Mouse (Mus musculus) limb, embryonic 11.5 days (tissue): Measurements from ENCODE around the gene 9030025P20Rik. TPM values are rescaled to one million over a fixed set of nuclear protein-coding genes. Genes with fewer than 3 reads are reported as not detected.
"Not testable (repeated sequence)": the region's sequence is repeated elsewhere in the genome, so short reads cannot be mapped to it uniquely, and the experiment has no call there.

Experiments
- ATAC-seq: fragments of 200-750 bp; cut with Nextera tagmentation; 2 replicates; pipeline ENCODE4 v1.8.0; 2017; ENCODE audit warnings: low read depth; ENCODE audit not compliant: insufficient number of reproducible peaks, low FRiP score, low TSS enrichment
- DNase-seq: peaks from one replicate; pipeline ENCODE4 v3.0.0-alpha.2; 2015; ENCODE audit warnings: low spot score
- H3K27ac ChIP-seq: fragments of 300-500 bp; sonication (generic); replicated peaks from 2 replicates; pipeline ENCODE4 v1.5.1; 2014; ENCODE audit warnings: low read depth, mild to moderate bottlenecking, low read length
- H3K27me3 ChIP-seq: fragments of 300-500 bp; sonication (generic); 2 replicates; pipeline ENCODE4 v1.6.1; 2014; ENCODE audit warnings: mild to moderate bottlenecking, low read length, mixed read lengths; ENCODE audit not compliant: control insufficient read depth, insufficient read depth
- H3K36me3 ChIP-seq: fragments of 300-500 bp; sonication (generic); 2 replicates; pipeline ENCODE4 v1.6.1; 2014; ENCODE audit warnings: mild to moderate bottlenecking, low read length, moderate library complexity, mixed read lengths; ENCODE audit not compliant: control insufficient read depth, insufficient read depth
- H3K4me1 ChIP-seq: fragments of 300-500 bp; sonication (generic); 2 replicates; pipeline ENCODE4 v1.6.1; 2014; ENCODE audit warnings: low read length, mixed read lengths; ENCODE audit not compliant: control insufficient read depth, insufficient read depth
- H3K4me2 ChIP-seq: fragments of 300-500 bp; sonication (generic); 2 replicates; pipeline ENCODE4 v1.6.1; 2014; ENCODE audit warnings: low read depth, mild to moderate bottlenecking, moderate library complexity; ENCODE audit not compliant: severe bottlenecking
- H3K4me3 ChIP-seq: fragments of 300-500 bp; sonication (generic); 2 replicates; pipeline ENCODE4 v1.5.1; 2014; ENCODE audit warnings: low read depth, low read length
- H3K9ac ChIP-seq: fragments of 300-500 bp; sonication (generic); 2 replicates; pipeline ENCODE4 v1.6.1; 2014; ENCODE audit warnings: mild to moderate bottlenecking, low read length
- H3K9me3 ChIP-seq: fragments of 300-500 bp; sonication (generic); 2 replicates; pipeline ENCODE4 v1.6.1; 2016; ENCODE audit warnings: low read length; ENCODE audit not compliant: control insufficient read depth
- WGBS: fragments of 180-500 bp; shearing (Covaris S2); extraction: QIAGEN DNeasy Blood & Tissue Kit; methylation state at CpG from one replicate; pipeline ENCODE4 v1.1.7; 2014; 5-methylcytosine and 5-hydroxymethylcytosine counted together
- polyA plus RNA-seq: library from polyadenylated mRNA; unstranded; fragments of >200 nt; fragmentation: Nextera tagmentation; extraction: Ambion mirVana; gene quantifications from 2 replicates; pipeline ENCODE4 v1.2.1, GENCODE M21; 2014

9030025P20Rik gene
- polyA plus RNA-seq, 1 experiment from 2014 or later, result 9.1 TPM

DNA sequence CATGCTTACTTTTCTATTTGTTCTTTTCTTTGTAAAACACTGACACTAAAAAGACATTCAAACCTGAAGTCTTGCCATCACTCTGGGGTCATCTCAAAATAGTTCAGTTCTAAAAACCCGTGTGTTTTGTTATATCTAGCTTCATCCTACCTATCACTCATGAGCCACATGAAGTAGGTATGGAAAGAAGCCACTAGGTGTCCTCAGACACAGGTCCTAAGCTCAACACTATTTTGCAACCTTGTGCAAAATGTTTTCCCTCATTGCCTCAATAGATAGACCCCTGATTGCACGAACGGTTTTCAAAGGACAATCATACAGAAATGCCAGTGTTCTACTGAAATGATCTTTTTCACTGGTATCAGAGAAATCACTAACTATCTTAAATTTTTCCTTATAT lies 30.8 kb downstream of the 9030025P20Rik start:
- not testable (repeated sequence) for H3K4me2 ChIP-seq, H3K36me3 ChIP-seq, H3K9me3 ChIP-seq, H3K4me3 ChIP-seq, DNase-seq, H3K4me1 ChIP-seq, H3K9ac ChIP-seq, H3K27me3 ChIP-seq, H3K27ac ChIP-seq, ATAC-seq
- WGBS, result no CpG with 5 or more reads among the region's 3 CpGs

DNA sequence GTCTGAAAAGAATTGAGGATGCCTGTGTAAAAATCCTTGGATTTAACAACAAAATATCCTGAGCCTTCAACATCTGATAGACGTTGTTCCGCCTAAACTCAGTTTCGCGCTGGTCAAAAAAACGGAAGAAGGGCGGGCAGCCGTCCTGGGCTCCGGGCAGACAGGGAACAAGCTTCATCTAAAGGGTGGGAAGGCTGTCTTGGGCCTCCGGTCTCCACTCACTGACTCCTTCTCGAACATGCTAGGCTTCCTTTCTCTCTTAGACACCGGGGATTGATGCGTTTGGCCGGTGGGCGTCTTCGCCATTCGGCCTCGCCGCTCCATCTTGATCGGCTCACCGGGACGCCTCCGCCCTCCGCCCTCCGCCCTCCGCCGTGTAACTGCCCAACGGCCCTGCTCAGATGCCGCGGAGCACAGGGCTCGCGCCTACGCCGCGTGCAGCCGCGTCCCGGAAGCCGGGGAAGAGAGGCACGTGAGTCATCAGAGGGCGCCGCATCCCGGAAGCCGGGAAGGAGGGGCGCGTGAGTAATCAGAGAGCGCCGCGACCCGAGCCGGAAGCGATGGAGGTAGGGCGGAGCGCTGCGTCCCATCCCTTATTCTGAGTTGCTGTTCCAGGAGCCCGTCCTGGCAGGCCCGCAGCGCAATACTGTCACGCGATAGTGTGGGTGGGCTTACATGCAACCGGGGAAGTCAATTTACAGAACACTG lies 31.6 kb downstream of the 9030025P20Rik start, which contains the start of gene Gm3435:
Gm3435 (plus strand) TSS at position 471 of the 708 bp plus-strand sequence.
- H3K36me3 ChIP-seq, H3K9me3 ChIP-seq, H3K9ac ChIP-seq, H3K4me2 ChIP-seq, H3K4me3 ChIP-seq, DNase-seq, H3K27me3 ChIP-seq, H3K4me1 ChIP-seq, H3K27ac ChIP-seq: not testable (repeated sequence)
- peak; percentile 95 for ATAC-seq
- no CpG with 5 or more reads among the region's 60 CpGs for WGBS

DNA sequence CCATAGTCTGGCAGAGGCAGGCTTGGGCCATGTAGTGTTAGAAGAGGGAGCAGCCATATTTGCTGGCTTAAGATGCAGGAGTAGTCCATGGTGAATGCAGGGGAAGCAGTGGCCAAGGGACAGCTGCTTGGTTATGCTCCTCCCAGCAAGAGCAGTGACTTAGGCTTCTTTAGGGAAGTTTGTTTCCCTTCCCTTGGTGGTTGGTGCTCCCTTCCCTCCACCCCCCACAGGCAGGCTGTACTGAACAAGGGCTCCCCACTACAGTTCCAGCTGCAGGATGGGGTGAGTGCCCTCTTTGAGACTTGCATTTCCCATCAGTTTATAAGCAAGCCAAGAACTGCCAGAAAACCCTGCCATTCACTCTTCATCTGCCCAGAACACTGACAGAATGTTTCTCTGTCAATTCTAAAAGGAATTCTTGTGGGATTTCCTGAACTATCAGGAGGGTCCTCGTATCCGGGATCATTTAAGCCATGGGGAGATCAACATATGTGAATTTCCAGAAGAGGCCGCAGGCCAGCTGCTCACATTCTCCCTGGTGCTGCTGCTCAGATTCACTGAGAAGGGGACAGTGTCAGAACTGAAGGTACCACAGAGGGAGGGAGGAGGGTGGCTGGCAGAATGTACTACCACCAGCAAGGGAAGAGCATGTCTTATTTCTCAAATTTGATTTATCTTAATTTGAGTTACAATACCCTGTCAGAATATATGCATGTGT lies 43.4 kb downstream of the 9030025P20Rik start:
- not testable (repeated sequence) for H3K4me1 ChIP-seq, H3K36me3 ChIP-seq, H3K9me3 ChIP-seq, H3K4me3 ChIP-seq, ATAC-seq, DNase-seq, H3K27ac ChIP-seq, H3K4me2 ChIP-seq, H3K27me3 ChIP-seq, H3K9ac ChIP-seq
- 89% methylated on average over 3 of the region's 3 CpGs for WGBS

DNA sequence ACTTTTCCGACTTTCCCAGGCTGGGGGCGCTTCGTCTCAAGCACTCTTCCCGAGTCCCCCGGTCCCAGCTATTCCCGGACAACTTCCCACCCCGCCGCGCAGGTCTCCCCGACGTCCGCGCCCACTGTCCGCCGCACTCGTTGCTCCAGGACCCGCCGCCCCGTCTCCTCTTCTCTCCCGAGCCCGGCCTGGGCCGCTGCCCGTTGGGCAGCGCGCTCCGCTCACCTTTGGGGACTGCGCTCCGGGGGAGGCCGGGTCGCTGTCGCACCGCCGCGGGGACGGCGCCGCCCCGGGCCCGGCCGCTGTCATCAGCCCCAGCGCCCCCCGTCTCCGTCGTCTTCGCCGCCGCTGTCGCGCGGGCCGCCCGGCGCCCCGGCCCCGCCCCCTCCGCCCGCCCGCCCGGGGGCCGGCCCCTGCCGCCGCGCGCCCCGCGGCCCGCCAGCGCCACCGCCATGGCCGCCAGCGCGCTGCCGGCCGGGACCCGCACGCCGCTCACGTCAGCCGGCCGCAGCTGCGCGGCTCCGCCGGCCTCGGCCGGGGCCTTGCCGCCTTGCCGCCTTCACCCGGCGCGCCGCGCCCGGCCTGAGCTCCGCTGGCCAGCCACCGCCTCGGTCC lies 45.7 kb downstream of the 9030025P20Rik start:
- H3K4me3 ChIP-seq, H3K27me3 ChIP-seq, DNase-seq, H3K9me3 ChIP-seq, H3K4me2 ChIP-seq, H3K9ac ChIP-seq, H3K27ac ChIP-seq, H3K4me1 ChIP-seq, H3K36me3 ChIP-seq: not testable (repeated sequence)
- WGBS, result no CpG with 5 or more reads among the region's 97 CpGs
- ATAC-seq, result peak; percentile 40

DNA sequence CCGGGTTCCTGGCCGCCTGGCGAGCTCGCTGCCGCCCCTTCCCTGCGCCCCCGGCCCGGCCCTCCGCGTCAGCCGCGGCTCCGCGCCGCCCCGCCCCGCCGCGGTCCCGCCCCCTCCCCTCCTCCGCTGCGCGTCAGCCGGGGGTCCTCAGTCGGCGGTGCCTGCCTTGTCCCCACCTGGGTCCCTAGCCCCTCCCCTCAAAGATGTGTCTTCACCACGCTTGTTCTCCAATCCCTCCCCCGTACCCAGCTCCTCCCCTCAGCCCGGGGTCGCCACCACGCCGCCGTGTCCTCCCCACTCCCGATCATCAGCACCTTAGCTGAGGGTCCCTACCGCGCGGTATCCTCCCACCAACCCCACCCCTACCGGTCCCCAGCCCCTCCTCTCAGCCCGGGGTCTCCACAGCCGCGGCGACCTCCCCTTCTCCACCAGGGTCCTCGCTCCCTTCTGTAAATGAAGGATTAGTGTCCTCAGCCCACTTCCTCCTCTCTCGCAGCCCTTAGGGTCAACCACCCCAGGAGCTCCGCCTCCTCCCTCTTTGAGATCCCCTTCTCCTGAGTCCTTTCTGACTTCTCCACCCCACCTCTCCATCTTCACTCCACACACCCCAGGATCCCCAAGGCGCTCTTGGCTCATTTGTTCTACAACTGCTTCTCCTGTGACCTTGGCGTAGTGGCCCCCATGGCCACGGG lies 46.4 kb downstream of the 9030025P20Rik start:
- not testable (repeated sequence) for H3K27ac ChIP-seq, H3K36me3 ChIP-seq, H3K4me2 ChIP-seq, H3K4me3 ChIP-seq, H3K27me3 ChIP-seq, H3K9me3 ChIP-seq, H3K9ac ChIP-seq, DNase-seq, H3K4me1 ChIP-seq
- no CpG with 5 or more reads among the region's 48 CpGs for WGBS
- ATAC-seq, result peak; percentile 90

DNA sequence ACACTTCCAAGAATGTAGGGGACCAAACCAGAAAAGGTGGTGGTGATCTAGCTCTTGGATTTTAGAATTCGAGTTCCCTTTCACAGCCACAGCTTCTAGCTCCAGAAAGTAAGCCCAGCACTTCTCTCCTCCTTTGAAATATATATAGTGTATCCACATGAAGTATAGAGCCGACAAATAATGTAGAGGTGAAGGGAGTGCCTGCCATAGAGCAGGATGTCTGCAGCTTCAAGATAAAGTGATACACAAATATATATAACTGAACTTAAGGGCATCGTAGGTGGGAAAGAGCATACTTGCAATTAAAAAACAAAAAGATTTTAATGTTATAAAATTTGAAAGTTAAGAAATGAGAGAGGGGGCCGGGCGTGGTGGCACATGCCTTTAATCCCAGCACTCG lies 47.2 kb downstream of the 9030025P20Rik start:
- H3K36me3 ChIP-seq, H3K4me3 ChIP-seq, H3K9me3 ChIP-seq, H3K9ac ChIP-seq, DNase-seq, H3K27me3 ChIP-seq, H3K4me1 ChIP-seq, ATAC-seq, H3K4me2 ChIP-seq, H3K27ac ChIP-seq: not testable (repeated sequence)
- no CpG with 5 or more reads among the region's 6 CpGs for WGBS

DNA sequence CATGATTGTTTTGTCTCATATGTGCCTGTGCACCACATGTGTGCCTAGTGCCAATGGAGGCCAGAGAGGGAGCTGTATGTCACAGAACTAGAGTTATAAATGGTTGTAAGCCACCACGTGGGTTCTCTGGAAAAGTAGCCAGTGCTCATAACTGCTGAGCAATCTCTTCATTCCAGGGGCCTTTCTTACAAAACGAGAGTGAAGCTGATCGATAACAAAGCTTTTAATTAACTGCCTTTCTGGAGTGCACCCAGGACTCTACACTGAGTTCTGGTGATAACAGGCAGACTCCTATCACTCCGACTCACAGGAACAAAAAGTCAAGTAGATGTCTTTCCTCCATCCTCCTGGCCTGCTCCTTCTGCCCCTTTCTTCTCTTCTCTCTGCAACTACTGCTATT lies 53.1 kb downstream of the 9030025P20Rik start:
- not testable (repeated sequence) for DNase-seq, H3K4me2 ChIP-seq, H3K4me1 ChIP-seq, H3K9ac ChIP-seq, H3K4me3 ChIP-seq, ATAC-seq, H3K9me3 ChIP-seq, H3K36me3 ChIP-seq, H3K27ac ChIP-seq, H3K27me3 ChIP-seq
- no CpG with 5 or more reads among the region's 4 CpGs for WGBS

DNA sequence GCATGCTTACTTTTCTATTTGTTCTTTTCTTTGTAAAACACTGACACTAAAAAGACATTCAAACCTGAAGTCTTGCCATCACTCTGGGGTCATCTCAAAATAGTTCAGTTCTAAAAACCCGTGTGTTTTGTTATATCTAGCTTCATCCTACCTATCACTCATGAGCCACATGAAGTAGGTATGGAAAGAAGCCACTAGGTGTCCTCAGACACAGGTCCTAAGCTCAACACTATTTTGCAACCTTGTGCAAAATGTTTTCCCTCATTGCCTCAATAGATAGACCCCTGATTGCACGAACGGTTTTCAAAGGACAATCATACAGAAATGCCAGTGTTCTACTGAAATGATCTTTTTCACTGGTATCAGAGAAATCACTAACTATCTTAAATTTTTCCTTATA lies 62.2 kb downstream of the 9030025P20Rik start:
- no CpG with 5 or more reads among the region's 3 CpGs for WGBS
- not testable (repeated sequence) for ATAC-seq, H3K36me3 ChIP-seq, H3K4me1 ChIP-seq, H3K9ac ChIP-seq, H3K27ac ChIP-seq, H3K4me3 ChIP-seq, H3K27me3 ChIP-seq, DNase-seq, H3K9me3 ChIP-seq, H3K4me2 ChIP-seq
